Mouse (Mus musculus) midbrain, embryonic 11.5 days (tissue): ENCODE results near the gene Galt. TPM values are rescaled to one million over a fixed set of nuclear protein-coding genes. Genes with fewer than 3 reads are reported as not detected.
A peak's percentile ranks its signal among the peaks of the same experiment; 100 is the strongest.
"Not testable (repeated sequence)": the region's sequence is repeated elsewhere in the genome, so short reads cannot be mapped to it uniquely, and the experiment has no call there.

ENCODE experiments used
- ATAC-seq: fragments of 200-750 bp; cut with Nextera tagmentation; 2 replicates; pipeline ENCODE4 v1.8.0; 2017; ENCODE audit warnings: moderate TSS enrichment, moderate library complexity; ENCODE audit not compliant: low FRiP score
- DNase-seq: peaks from one replicate; pipeline ENCODE4 v3.0.0; 2015; ENCODE audit warnings: low spot score; ENCODE audit errors: missing footprints
- H3K27ac ChIP-seq: fragments of 300-500 bp; sonication (generic); 2 replicates; pipeline ENCODE4 v1.5.1; 2014; ENCODE audit warnings: low read depth, low read length
- H3K27me3 ChIP-seq: fragments of 300-500 bp; sonication (generic); 2 replicates; pipeline ENCODE4 v1.6.1; 2014; ENCODE audit warnings: mild to moderate bottlenecking, low read length, moderate library complexity, mixed read lengths; ENCODE audit not compliant: control insufficient read depth, insufficient read depth
- H3K36me3 ChIP-seq: fragments of 300-500 bp; sonication (generic); 2 replicates; pipeline ENCODE4 v1.6.1; 2014; ENCODE audit warnings: mild to moderate bottlenecking, low read length, moderate library complexity, mixed read lengths; ENCODE audit not compliant: control insufficient read depth, insufficient read depth
- H3K4me1 ChIP-seq: fragments of 300-500 bp; sonication (generic); 2 replicates; pipeline ENCODE4 v1.6.1; 2014; ENCODE audit warnings: low read length; ENCODE audit not compliant: control insufficient read depth, insufficient read depth
- H3K4me2 ChIP-seq: fragments of 300-500 bp; sonication (generic); 2 replicates; pipeline ENCODE4 v1.6.1; 2014; ENCODE audit warnings: mild to moderate bottlenecking, moderate library complexity
- H3K4me3 ChIP-seq: fragments of 300-500 bp; sonication (generic); 2 replicates; pipeline ENCODE4 v1.5.1; 2014; ENCODE audit warnings: low read depth, low read length
- H3K9ac ChIP-seq: fragments of 300-500 bp; sonication (generic); 2 replicates; pipeline ENCODE4 v1.6.1; 2014; ENCODE audit warnings: low read length
- H3K9me3 ChIP-seq: fragments of 300-500 bp; sonication (generic); 2 replicates; pipeline ENCODE4 v1.6.1; 2016; ENCODE audit warnings: low read length; ENCODE audit not compliant: control insufficient read depth
- WGBS: fragments of 180-500 bp; shearing (Covaris S2); extraction: QIAGEN DNeasy Blood & Tissue Kit; methylation state at CpG from one replicate; pipeline ENCODE4 v1.1.7; 2014; 5-methylcytosine and 5-hydroxymethylcytosine counted together
- polyA plus RNA-seq: library from polyadenylated mRNA; unstranded; fragments of >200 nt; fragmentation: Nextera tagmentation; extraction: Ambion mirVana; gene quantifications from 2 replicates; pipeline ENCODE4 v1.2.1, GENCODE M21; 2014

The Galt gene
- polyA plus RNA-seq, 1 experiment from 2014 or later: 19.5 TPM

DNA sequence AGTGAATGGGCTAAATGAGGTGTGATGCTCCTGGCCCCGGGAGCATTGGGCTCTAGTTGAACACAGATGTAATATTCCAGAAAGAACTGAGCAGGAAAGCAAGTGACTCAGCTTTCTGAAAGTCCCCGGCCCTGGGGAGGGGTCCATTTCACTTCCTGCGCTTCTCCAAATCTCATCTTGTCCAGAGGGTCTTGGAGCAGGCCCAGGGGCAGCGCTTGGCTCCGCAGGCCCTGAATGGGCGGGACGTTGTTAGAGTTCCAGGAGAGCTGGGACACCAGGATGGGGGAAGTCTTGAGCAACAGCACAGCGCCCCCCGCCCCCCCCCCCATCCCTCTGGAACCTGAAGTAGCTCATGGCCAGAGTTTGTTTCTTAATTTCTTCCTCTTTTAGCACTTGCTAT lies 26.2 kb downstream of the Galt start:
- DNase-seq, H3K4me1 ChIP-seq, H3K4me2 ChIP-seq, H3K9me3 ChIP-seq, H3K9ac ChIP-seq, H3K4me3 ChIP-seq, H3K36me3 ChIP-seq, H3K27ac ChIP-seq, H3K27me3 ChIP-seq, ATAC-seq: not testable (repeated sequence)
- WGBS: 14% methylated on average over 4 of the region's 9 CpGs

DNA sequence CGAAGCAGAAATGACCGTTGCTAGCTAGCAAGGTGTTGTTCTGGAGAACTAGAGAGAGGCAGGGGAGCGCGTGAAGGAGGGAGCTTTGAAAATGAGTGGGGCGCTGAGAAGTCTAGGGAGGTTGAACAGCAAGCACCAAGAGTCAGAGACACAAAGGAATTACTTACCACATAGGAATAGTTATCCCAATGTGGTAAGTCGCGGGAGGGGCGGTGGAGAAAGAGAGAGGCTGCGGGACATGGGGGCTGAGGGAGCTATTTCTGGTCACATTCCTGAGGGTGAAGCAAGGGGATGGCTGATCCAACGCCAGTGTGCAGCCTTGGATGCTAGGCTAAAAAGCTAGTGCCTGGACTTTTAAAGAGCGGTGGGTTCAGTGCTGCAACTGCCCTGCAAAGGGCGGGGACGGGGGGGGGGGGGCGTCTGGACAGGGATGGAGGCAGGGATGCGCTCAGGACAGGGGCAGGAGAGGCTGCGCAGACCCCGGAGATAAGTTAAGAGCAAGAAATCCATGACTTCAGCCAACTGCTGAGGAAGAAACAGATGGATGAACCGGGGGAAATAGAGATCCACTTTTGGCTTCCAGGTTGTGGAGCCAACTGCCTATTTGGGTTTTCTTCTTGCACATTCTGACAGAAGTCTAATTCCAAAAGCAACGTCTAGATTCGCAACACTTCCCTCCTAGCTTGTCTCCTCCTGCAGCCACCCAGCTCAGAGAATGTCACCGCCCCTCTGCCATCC lies 26.9 kb downstream of the Galt start:
- H3K27me3 ChIP-seq, H3K9me3 ChIP-seq, H3K27ac ChIP-seq, H3K4me2 ChIP-seq, H3K36me3 ChIP-seq, H3K4me1 ChIP-seq, ATAC-seq, H3K4me3 ChIP-seq: not testable (repeated sequence)
- H3K9ac ChIP-seq: 0 out of 2 replicates have a peak overlapping the region, but pooled peaks have one; percentile 12
- DNase-seq: peak; percentile 68
- WGBS: 15% methylated on average over 16 of the region's 21 CpGs

DNA sequence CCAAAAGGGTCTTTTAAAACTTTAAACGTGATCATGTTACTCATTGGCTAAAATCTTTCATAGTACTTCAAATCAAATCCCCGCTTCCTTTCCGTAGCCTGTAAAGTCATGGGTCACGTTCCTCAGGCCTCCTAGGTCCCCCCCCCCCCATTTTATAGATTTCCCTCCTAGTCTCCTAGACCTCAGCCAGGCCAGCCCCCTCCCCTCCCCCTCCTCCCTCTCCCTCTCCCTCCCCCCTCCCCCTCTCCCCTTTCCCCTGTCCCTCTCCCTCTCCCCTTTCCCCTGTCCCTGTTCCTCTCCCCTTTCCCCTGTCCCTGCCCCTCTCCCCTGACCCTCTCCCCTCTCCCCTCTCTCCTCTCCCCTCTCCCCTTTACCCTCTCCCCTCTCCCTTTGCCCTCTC lies 27.7 kb downstream of the Galt start:
- DNase-seq: peak; percentile 89
- not testable (repeated sequence) for H3K36me3 ChIP-seq, H3K27ac ChIP-seq, H3K4me2 ChIP-seq, ATAC-seq, H3K27me3 ChIP-seq, H3K4me1 ChIP-seq, H3K4me3 ChIP-seq, H3K9me3 ChIP-seq, H3K9ac ChIP-seq
- 29% methylated on average over 4 of the region's 4 CpGs for WGBS

DNA sequence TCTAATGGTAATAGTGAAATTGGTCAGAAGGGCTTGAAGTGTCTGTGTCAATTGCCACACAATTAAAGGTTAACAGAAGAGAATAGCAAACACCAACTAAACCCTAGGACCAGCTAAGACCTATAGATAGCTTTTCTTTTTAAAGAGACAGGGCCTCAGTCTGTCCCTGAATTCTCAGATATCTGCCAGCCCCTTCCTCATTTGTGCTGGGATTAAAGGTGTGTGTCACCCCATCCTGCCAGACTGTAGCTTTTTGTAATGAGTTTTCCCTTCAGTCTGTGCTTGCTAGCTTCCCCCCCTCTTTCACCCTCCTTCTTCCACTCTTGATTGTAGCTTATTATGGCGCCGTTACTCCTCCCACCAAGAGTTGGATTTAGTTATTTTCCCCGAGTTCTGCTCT lies 28.2 kb downstream of the Galt start:
- H3K9me3 ChIP-seq, H3K27me3 ChIP-seq, ATAC-seq, H3K27ac ChIP-seq, H3K4me2 ChIP-seq, H3K9ac ChIP-seq, H3K36me3 ChIP-seq, H3K4me3 ChIP-seq, H3K4me1 ChIP-seq: not testable (repeated sequence)
- DNase-seq: peak; percentile 65
- 27% methylated on average over 3 of the region's 3 CpGs for WGBS

Other genes with a start within 250 kb of the Galt start
- gene 1110017D15Rik, start 237.9 kb upstream of the Galt start, polyA plus RNA-seq: 3.6 and 4.6 TPM in 2 replicates
- 8.5 and 8.8 TPM in 2 replicates for gene Fam219a, start 185.7 kb upstream of the Galt start, polyA plus RNA-seq
- 1.7 and 1.9 TPM in 2 replicates for gene Dnaic1, start 185.5 kb upstream of the Galt start, polyA plus RNA-seq
- 30.4 and 32.9 TPM in 2 replicates for gene Enho, start 114.9 kb upstream of the Galt start, polyA plus RNA-seq
- 25.7 and 33.8 TPM in 2 replicates for gene Cntfr, start 58.1 kb upstream of the Galt start, polyA plus RNA-seq
- gene Il11ra1, start 55.2 kb upstream of the Galt start, polyA plus RNA-seq: 55.2 and 57.9 TPM in 2 replicates
- gene Rpp25l, start 41.7 kb upstream of the Galt start, polyA plus RNA-seq: 69.3 and 85.9 TPM in 2 replicates
- gene Dctn3, start 32.1 kb upstream of the Galt start, polyA plus RNA-seq: 154 and 155 TPM in 2 replicates
- 0.72 and 1.8 TPM in 2 replicates for gene Arid3c, start 24.1 kb upstream of the Galt start, polyA plus RNA-seq
- 67.5 and 70.8 TPM in 2 replicates for gene Sigmar1, start 929 bp downstream of the Galt start, polyA plus RNA-seq
- 71.1 and 73.5 TPM in 2 replicates for gene Ccl27a, start 19.0 kb downstream of the Galt start, polyA plus RNA-seq
- not detected in 2 replicates for gene Gm21541, start 148.4 kb downstream of the Galt start, polyA plus RNA-seq
- 2.4 TPM in 2 replicates for gene Gm20878, start 186.3 kb downstream of the Galt start, polyA plus RNA-seq
- 0.06 and 0.14 TPM in 2 replicates for gene Fam205a4, start 210.8 kb downstream of the Galt start, polyA plus RNA-seq